Mouse (Mus musculus) embryo, embryonic 11.5 days (tissue): ENCODE measurements around the gene Scamp1.

ENCODE experiments used
- DNase-seq: peaks from one replicate; pipeline ENCODE4 v3.0.0-alpha.2; 2012; ENCODE audit warnings: low read depth, low spot score

Gene Scamp1

GRCm38 (mm10) chr13:94177148-94177547 is 108.5 kb downstream of the Scamp1 start:
- no peak for DNase-seq

GRCm38 (mm10) chr13:94175379-94176050 is 110.1 kb downstream of the Scamp1 start:
- DNase-seq: no peak

- no peak for DNase-seq
Observed at GRCm38 (mm10) chr13:94174577-94175279, 110.9 kb downstream of the Scamp1 start.

GRCm38 (mm10) chr13:94173633-94174576 is 111.8 kb downstream of the Scamp1 start:
- DNase-seq: no peak

GRCm38 (mm10) chr13:94172533-94173310 is 112.9 kb downstream of the Scamp1 start:
- DNase-seq: no peak

GRCm38 (mm10) chr13:94171612-94172011 is 114.0 kb downstream of the Scamp1 start:
- no peak for DNase-seq

- DNase-seq: no peak
Observed at GRCm38 (mm10) chr13:94169325-94169916, 116.2 kb downstream of the Scamp1 start.

- no peak for DNase-seq
Observed at GRCm38 (mm10) chr13:94168319-94168718, 117.3 kb downstream of the Scamp1 start.

- DNase-seq: no peak
Observed at GRCm38 (mm10) chr13:94164501-94164900, 121.2 kb downstream of the Scamp1 start.

GRCm38 (mm10) chr13:94159478-94160220 is 126.0 kb downstream of the Scamp1 start:
- no peak for DNase-seq

GRCm38 (mm10) chr13:94158864-94159477 is 126.7 kb downstream of the Scamp1 start:
- no peak for DNase-seq

- DNase-seq: no peak
Observed at GRCm38 (mm10) chr13:94155657-94156429, 129.8 kb downstream of the Scamp1 start.

GRCm38 (mm10) chr13:94154512-94155296 is 131.0 kb downstream of the Scamp1 start:
- no peak for DNase-seq

GRCm38 (mm10) chr13:94153658-94154057 is 132.0 kb downstream of the Scamp1 start:
- no peak for DNase-seq

GRCm38 (mm10) chr13:94152836-94153235 is 132.8 kb downstream of the Scamp1 start:
- no peak for DNase-seq
